In genomic region chr3:126659235-126659634, GRCm38 (mm10) we compare ENCODE assay signal across 21 mouse cellular contexts.
A peak's percentile ranks its signal among the peaks of the same experiment; 100 is the strongest.
DNase-seq lines count a peak whose midpoint lies in the region; ATAC-seq and TF ChIP-seq lines count a peak whose summit lies in the region.
"Had no signal": no experiment of that assay in that cellular context is flagged by ENCODE, and none has a peak within 500 bp of the region (broad histone marks: within the 10 kb centered on the region; RNA-seq: fewer than 3 reads in every experiment).

No protein-coding gene starts in this region.

- no peaks in the 10 kb centered on the region for H3K36me3 ChIP-seq in heart, embryonic 10.5 days
- H3K36me3 ChIP-seq in kidney, adult 2 months (ENCODE audit: control insufficient read depth, insufficient read depth, low read length): no peaks in the 10 kb centered on the region
- H3K36me3 ChIP-seq in CH12.LX (replicated peaks in 1 of 2; ENCODE audit: control insufficient read depth in 1 of 2, insufficient read depth in 1 of 2, low read length in 1 of 2): peaks cover 0 to 2% of the 10 kb centered on the region in 2 experiments
- H3K36me3 ChIP-seq in limb, embryonic 13.5 days: no peaks in the 10 kb centered on the region
- H3K36me3 ChIP-seq in forebrain, postnatal 0 days (ENCODE audit: insufficient read depth): no peaks in the 10 kb centered on the region
- no peaks in the 10 kb centered on the region for H3K36me3 ChIP-seq in hindbrain, embryonic 13.5 days
- H3K36me3 ChIP-seq: embryonic facial prominence, embryonic 12.5 days; forebrain, embryonic 10.5 days; liver, embryonic 13.5 days had no signal

- peak overlapping the region; percentile 99 for H3K4me2 ChIP-seq in CH12.LX (ENCODE audit: insufficient read depth, low read depth, poor library complexity, severe bottlenecking)
- peak overlapping the region; percentile 14; the same call in 1 of the 2 replicates for H3K4me2 ChIP-seq in limb, embryonic 13.5 days (replicated peaks)
- no peak overlapping the region for H3K4me2 ChIP-seq in forebrain, postnatal 0 days (ENCODE audit: low read depth)
- no peak overlapping the region for H3K4me2 ChIP-seq in hindbrain, embryonic 13.5 days
- H3K4me2 ChIP-seq: embryonic facial prominence, embryonic 12.5 days; hindbrain, embryonic 14.5 days; liver, embryonic 13.5 days had no signal

- no peak for DNase-seq in heart, embryonic 10.5 days (ENCODE audit: low spot score)
- no peak for DNase-seq in heart, postnatal 4 days
- no peak for DNase-seq in kidney, adult 2 months
- no peak for DNase-seq in kidney, postnatal 4 days
- DNase-seq in CH12.LX (ENCODE audit: extremely low read depth): peak; percentile 41
- no peak for DNase-seq in forebrain, postnatal 0 days
- DNase-seq: adrenal gland, postnatal 14 days; B cell, adult 2 months; gastrocnemius, postnatal 10 days; layer of hippocampus, postnatal 36 days; liver, embryonic 13.5 days; lung, postnatal 14 days; right cerebral cortex, adult 18-20 months; spleen, adult 18-20 months; thymus, adult 2 months had no signal

- no peaks in the 10 kb centered on the region for H3K27me3 ChIP-seq in heart, embryonic 10.5 days (ENCODE audit: insufficient read depth, poor library complexity, severe bottlenecking)
- H3K27me3 ChIP-seq in kidney, adult 2 months (replicated peaks; ENCODE audit: control insufficient read depth, insufficient read depth, low read length): no peaks in the 10 kb centered on the region; the same call in 1 of the 2 replicates
- no peaks in the 10 kb centered on the region for H3K27me3 ChIP-seq in CH12.LX (replicated peaks)
- H3K27me3 ChIP-seq in limb, embryonic 13.5 days: no peaks in the 10 kb centered on the region
- H3K27me3 ChIP-seq in forebrain, postnatal 0 days (ENCODE audit: insufficient read depth, low read length): no peaks in the 10 kb centered on the region
- no peaks in the 10 kb centered on the region for H3K27me3 ChIP-seq in hindbrain, embryonic 13.5 days
- H3K27me3 ChIP-seq: embryonic facial prominence, embryonic 12.5 days; liver, embryonic 13.5 days had no signal

- TF ChIP-seq POLR2A in kidney, adult 2 months (IDR thresholded peaks at IDR 0.05; ENCODE audit: low read depth, low read length): no peak
- TF ChIP-seq POLR2A in CH12.LX (IDR thresholded peaks at IDR 0.05; ENCODE audit: low read depth, low read length): no peak

- H3K4me1 ChIP-seq in heart, embryonic 10.5 days: peaks cover 55% of the 10 kb centered on the region
- H3K4me1 ChIP-seq in kidney, adult 2 months (ENCODE audit: control insufficient read depth, insufficient read depth, low read length): peaks cover 18% of the 10 kb centered on the region; the same call in 1 of the 2 replicates
- peaks cover 16 to 81% of the 10 kb centered on the region in 2 experiments for H3K4me1 ChIP-seq in CH12.LX (ENCODE audit: control insufficient read depth in 1 of 2, insufficient read depth in 2 of 2)
- peaks cover 26% of the 10 kb centered on the region for H3K4me1 ChIP-seq in limb, embryonic 13.5 days
- H3K4me1 ChIP-seq in forebrain, postnatal 0 days (ENCODE audit: insufficient read depth): no peaks in the 10 kb centered on the region
- H3K4me1 ChIP-seq in hindbrain, embryonic 13.5 days (replicated peaks): no peaks in the 10 kb centered on the region
- H3K4me1 ChIP-seq: liver, embryonic 13.5 days had no signal

- no peaks in the 10 kb centered on the region for H3K9me3 ChIP-seq in heart, embryonic 10.5 days
- no peaks in the 10 kb centered on the region for H3K9me3 ChIP-seq in CH12.LX (replicated peaks; ENCODE audit: low read length)
- H3K9me3 ChIP-seq in limb, embryonic 13.5 days: no peaks in the 10 kb centered on the region
- no peaks in the 10 kb centered on the region for H3K9me3 ChIP-seq in forebrain, postnatal 0 days (ENCODE audit: low read length)
- H3K9me3 ChIP-seq in hindbrain, embryonic 13.5 days: no peaks in the 10 kb centered on the region
- H3K9me3 ChIP-seq: embryonic facial prominence, embryonic 12.5 days; forebrain, embryonic 10.5 days; liver, embryonic 13.5 days had no signal

- dilution Hi-C loops in CH12.LX (cut with MboI; ENCODE audit: extremely low pct_ligation_motif_present, extremely low pct_unique_long_range_greater_than_20kb, low sequenced_read_pairs): no loop called here

- in situ Hi-C loops in CH12.LX (cut with MboI; ENCODE audit: low pct_ligation_motif_present, low pct_unique_long_range_greater_than_20kb, low sequenced_read_pairs): no loop called here

- TF ChIP-seq RAD21 in CH12.LX (IDR thresholded peaks at IDR 0.05; ENCODE audit: low read depth, low read length): no peak; the same call in 1 of the 2 replicates

- peaks cover 78% of the 10 kb centered on the region for H3K79me2 ChIP-seq in CH12.LX (replicated peaks; ENCODE audit: control insufficient read depth, extremely low read depth, insufficient read depth, poor library complexity, severe bottlenecking)

- H3K27ac ChIP-seq in heart, embryonic 10.5 days: peak overlapping the region; percentile 84
- peak overlapping the region; percentile 48; the same call in 1 of the 2 replicates for H3K27ac ChIP-seq in kidney, adult 2 months (ENCODE audit: insufficient read depth, low read depth, low read length)
- peak overlapping the region; percentile 84 for H3K27ac ChIP-seq in CH12.LX (ENCODE audit: insufficient read depth, low read depth)
- H3K27ac ChIP-seq in limb, embryonic 13.5 days: peak overlapping the region; percentile 34; the same call in 1 of the 2 replicates
- H3K27ac ChIP-seq in forebrain, postnatal 0 days (ENCODE audit: low read depth, low read length): no peak overlapping the region
- no peak overlapping the region for H3K27ac ChIP-seq in hindbrain, embryonic 13.5 days
- H3K27ac ChIP-seq: embryonic facial prominence, embryonic 12.5 days; forebrain, embryonic 10.5 days; hindbrain, embryonic 14.5 days; liver, embryonic 13.5 days had no signal

- TF ChIP-seq CTCF in kidney, adult 2 months (conservative IDR thresholded peaks at IDR 0.05; ENCODE audit: insufficient read depth, insufficient read length, low read depth, low read length): no peak
- TF ChIP-seq CTCF in CH12.LX (conservative IDR thresholded peaks at IDR 0.05 in 1 of 2, IDR thresholded peaks at IDR 0.05 in 1 of 2; ENCODE audit: low read depth in 2 of 2, low read length in 2 of 2): no peak
- TF ChIP-seq CTCF in forebrain, postnatal 0 days (IDR thresholded peaks at IDR 0.05; ENCODE audit: low read depth): no peak

- peak overlapping the region; percentile 25; the same call in 1 of the 2 replicates for H3K4me3 ChIP-seq in heart, embryonic 10.5 days
- H3K4me3 ChIP-seq in kidney, adult 2 months (ENCODE audit: insufficient read depth, low read depth, low read length): no peak overlapping the region
- H3K4me3 ChIP-seq in CH12.LX (replicated peaks in 1 of 3; ENCODE audit: low read depth in 2 of 3, low read length in 2 of 3, poor library complexity in 1 of 3): peak overlapping the region in 2 of 3 experiments; percentile 9 to 15
- H3K4me3 ChIP-seq in limb, embryonic 13.5 days: no peak overlapping the region
- H3K4me3 ChIP-seq in forebrain, postnatal 0 days (ENCODE audit: low read depth, low read length): no peak overlapping the region
- no peak overlapping the region for H3K4me3 ChIP-seq in hindbrain, embryonic 13.5 days
- H3K4me3 ChIP-seq: embryonic facial prominence, embryonic 12.5 days; forebrain, embryonic 10.5 days; liver, embryonic 13.5 days had no signal

- peak overlapping the region; percentile 54 for H3K9ac ChIP-seq in CH12.LX (ENCODE audit: insufficient read depth, low read depth)
- H3K9ac ChIP-seq in limb, embryonic 13.5 days: no peak overlapping the region
- H3K9ac ChIP-seq in forebrain, postnatal 0 days: no peak overlapping the region
- H3K9ac ChIP-seq in hindbrain, embryonic 13.5 days: no peak overlapping the region
- H3K9ac ChIP-seq: embryonic facial prominence, embryonic 12.5 days; hindbrain, embryonic 14.5 days; liver, embryonic 13.5 days had no signal

- ATAC-seq in limb, embryonic 13.5 days (ENCODE audit: low FRiP score, low read depth): no peak
- no peak for ATAC-seq in forebrain, postnatal 0 days
- no peak for ATAC-seq in hindbrain, embryonic 13.5 days (ENCODE audit: low FRiP score)
- ATAC-seq: midbrain, embryonic 16.5 days had no signal

- WGBS in heart, embryonic 10.5 days: 72% methylated on average over 8 of the region's 8 CpGs
- 77% methylated on average over 8 of the region's 8 CpGs for WGBS in kidney, adult 2 months
- WGBS in limb, embryonic 13.5 days: 64% methylated on average over 8 of the region's 8 CpGs
- WGBS in forebrain, postnatal 0 days: 90% methylated on average over 8 of the region's 8 CpGs
- WGBS in hindbrain, embryonic 13.5 days: 87% methylated on average over 8 of the region's 8 CpGs

- peak; percentile 69 for TF ChIP-seq EP300 in CH12.LX (IDR thresholded peaks at IDR 0.05; ENCODE audit: low read length)

TF ChIP-seq in CH12.LX, 34 proteins besides CTCF, POLR2A, EP300 and RAD21 (continues in another document):
- no peak for TF ChIP-seq BHLHE40 (IDR thresholded peaks at IDR 0.05; ENCODE audit: low read depth, low read length)
- TF ChIP-seq E2F4 (IDR thresholded peaks at IDR 0.05; ENCODE audit: insufficient replicate concordance, low read depth, low read length): 0 out of 2 replicates have a peak, but pooled peaks have one; percentile 50
- 0 out of 2 replicates have a peak, but pooled peaks have one; percentile 5 for TF ChIP-seq MAFK (IDR thresholded peaks at IDR 0.05; ENCODE audit: insufficient replicate concordance, low read length)
- TF ChIP-seq CHD2 (IDR thresholded peaks at IDR 0.05; ENCODE audit: low read length): no peak
- TF ChIP-seq CHD1 (IDR thresholded peaks at IDR 0.05; ENCODE audit: low read depth, low read length): peak; percentile 74; the same call in 1 of the 2 replicates
- TF ChIP-seq GABPA (IDR thresholded peaks at IDR 0.05; ENCODE audit: insufficient replicate concordance, low read depth, low read length): no peak
- TF ChIP-seq RCOR1 (conservative IDR thresholded peaks at IDR 0.05; ENCODE audit: low read depth, low read length): no peak
- 0 out of 2 replicates have a peak, but pooled peaks have one; percentile 39 for TF ChIP-seq MAX (IDR thresholded peaks at IDR 0.05; ENCODE audit: low read length)
- TF ChIP-seq ZNF384 (IDR thresholded peaks at IDR 0.05; ENCODE audit: low read depth, low read length): 0 out of 2 replicates have a peak, but pooled peaks have one; percentile 16
- TF ChIP-seq JUN (IDR thresholded peaks at IDR 0.05; ENCODE audit: insufficient read depth, low read depth, low read length): no peak
- TF ChIP-seq UBTF (IDR thresholded peaks at IDR 0.05; ENCODE audit: low read depth, low read length): no peak
- no peak for TF ChIP-seq TCF12 (IDR thresholded peaks at IDR 0.05; ENCODE audit: low read depth, low read length)
- no peak for TF ChIP-seq NRF1 (IDR thresholded peaks at IDR 0.05; ENCODE audit: low read depth, low read length)
- no peak for TF ChIP-seq USF1 (IDR thresholded peaks at IDR 0.05; ENCODE audit: low read depth, low read length)
- peak; percentile 18; the same call in 1 of the 2 replicates for TF ChIP-seq SMC3 (IDR thresholded peaks at IDR 0.05; ENCODE audit: low read depth, low read length)
- no peak; the same call in 1 of the 2 replicates for TF ChIP-seq ETS1 (conservative IDR thresholded peaks at IDR 0.05; ENCODE audit: low read depth, low read length)
- TF ChIP-seq MEF2A (IDR thresholded peaks at IDR 0.05; ENCODE audit: borderline replicate concordance, low read depth, low read length): no peak

Comparison
In these comparisons a context has a peak if more than half of its experiments do, and no peak if none do; other contexts are left out.
1. H3K27ac ChIP-seq: peak in heart, embryonic 10.5 days (single experiment), kidney, adult 2 months (single experiment), CH12.LX (single experiment) and limb, embryonic 13.5 days (single experiment); none in forebrain, postnatal 0 days (single experiment) and hindbrain, embryonic 13.5 days (single experiment).
2. H3K4me3 ChIP-seq: peak in heart, embryonic 10.5 days (single experiment) and CH12.LX (2 of 3); none in kidney, adult 2 months (single experiment), limb, embryonic 13.5 days (single experiment), forebrain, postnatal 0 days (single experiment) and hindbrain, embryonic 13.5 days (single experiment).
3. H3K4me2 ChIP-seq: peak in CH12.LX (single experiment) and limb, embryonic 13.5 days (single experiment); none in forebrain, postnatal 0 days (single experiment) and hindbrain, embryonic 13.5 days (single experiment).